Mouse (Mus musculus) lung, postnatal 4 days (tissue): ENCODE data around the gene Cys1.

Source experiments
- DNase-seq, 2 experiments: peaks; one replicate each; pipeline ENCODE4 v3.0.0; 2021

The Cys1 gene

GRCm38 (mm10) chr12:24697484-24698204, 16.0 kb upstream of the Cys1 start:
- DNase-seq: no peak

GRCm38 (mm10) chr12:24696500-24697483, 15.2 kb upstream of the Cys1 start:
- peak; percentile 80 to 90 for DNase-seq

- no peak for DNase-seq
Measured at GRCm38 (mm10) chr12:24690351-24690750, 8.7 kb upstream of the Cys1 start.

GRCm38 (mm10) chr12:24686696-24687346, 5.2 kb upstream of the Cys1 start:
- no peak for DNase-seq

GRCm38 (mm10) chr12:24686038-24686695, 4.6 kb upstream of the Cys1 start:
- DNase-seq: no peak

- no peak for DNase-seq
Measured at GRCm38 (mm10) chr12:24683461-24683860, 1.8 kb upstream of the Cys1 start.

GRCm38 (mm10) chr12:24682563-24682962, 950 bp upstream of the Cys1 start:
- DNase-seq: no peak

GRCm38 (mm10) chr12:24680492-24681285, 924 bp downstream of the Cys1 start:
- peak; percentile 47 to 56 for DNase-seq

GRCm38 (mm10) chr12:24680096-24680491, 1.5 kb downstream of the Cys1 start:
- peak in 1 of 2 experiments; percentile 43 for DNase-seq

- DNase-seq: no peak
Measured at GRCm38 (mm10) chr12:24662131-24662530, 19.5 kb downstream of the Cys1 start.

- DNase-seq: no peak
Measured at GRCm38 (mm10) chr12:24661100-24661499, 20.5 kb downstream of the Cys1 start.

- DNase-seq: no peak
Measured at GRCm38 (mm10) chr12:24659923-24660322, 21.7 kb downstream of the Cys1 start.

GRCm38 (mm10) chr12:24658998-24659397, 22.6 kb downstream of the Cys1 start:
- no peak for DNase-seq

GRCm38 (mm10) chr12:24656436-24656835, 25.2 kb downstream of the Cys1 start:
- DNase-seq: no peak

GRCm38 (mm10) chr12:24654065-24654862, 27.3 kb downstream of the Cys1 start:
- DNase-seq: no peak

- peak; percentile 98 to 99 for DNase-seq
Measured at GRCm38 (mm10) chr12:24651642-24652342, 29.8 kb downstream of the Cys1 start.

- DNase-seq: peak; percentile 99 to 100
Measured at GRCm38 (mm10) chr12:24651063-24651557, 30.5 kb downstream of the Cys1 start, which contains the start of gene Klf11. Gene Klf11 (plus strand): TSS chr12:24651274.

GRCm38 (mm10) chr12:24650415-24651062, 31.1 kb downstream of the Cys1 start:
- DNase-seq: no peak

- no peak for DNase-seq
Measured at GRCm38 (mm10) chr12:24648094-24648493, 33.5 kb downstream of the Cys1 start.
